Mouse (Mus musculus) cerebellum, adult 2 months (tissue): ENCODE results near the gene Tsg101.

Source experiments
- CTCF ChIP-seq: fragments of 200-500 bp; IDR thresholded peaks from 2 replicates; pipeline ENCODE4 v1.5.1; 2011; ENCODE audit warnings: low read depth, mild to moderate bottlenecking, control low read depth, low read length, moderate library complexity, borderline replicate concordance; ENCODE audit not compliant: insufficient read depth
- POLR2A ChIP-seq: fragments of 200-500 bp; IDR thresholded peaks from 2 replicates; pipeline ENCODE4 v1.6.1; 2011; ENCODE audit warnings: low read length, control low read depth, borderline replicate concordance; ENCODE audit not compliant: insufficient read depth

DNA sequence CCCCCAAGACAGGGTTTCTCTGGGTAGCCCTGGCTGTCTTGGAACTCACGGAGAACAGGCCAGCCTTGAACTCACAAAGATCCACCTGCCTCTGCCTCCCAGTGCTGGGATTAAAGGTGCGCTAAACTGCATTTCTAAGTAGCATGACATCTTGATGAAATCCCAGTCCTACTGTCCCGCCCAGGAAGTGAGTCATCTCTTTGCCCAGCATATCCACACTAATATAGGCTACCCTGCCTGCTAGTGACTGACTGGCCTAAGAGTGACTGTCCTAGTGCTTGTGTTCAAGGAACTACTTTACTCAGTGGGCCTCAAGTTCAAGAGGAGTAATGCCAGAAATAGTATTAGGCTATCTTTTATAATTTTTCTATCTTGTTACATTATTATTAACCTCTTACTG is 3.4 kb downstream of the Tsg101 start:
- TF ChIP-seq CTCF (no peak), POLR2A (no peak)
